ENCODE assay signal across 22 mouse cellular contexts in genomic region chr14:121093860-121094259, GRCm38 (mm10). TPM values are rescaled to one million over a fixed set of nuclear protein-coding genes. Genes with fewer than 3 reads are reported as not detected.
A peak's percentile ranks its signal among the peaks of the same experiment; 100 is the strongest.
DNase-seq lines count a peak whose midpoint lies in the region; ATAC-seq and TF ChIP-seq lines count a peak whose summit lies in the region.
"Had no signal": no experiment of that assay in that cellular context is flagged by ENCODE, and none has a peak within 500 bp of the region (broad histone marks: within the 10 kb centered on the region; RNA-seq: fewer than 3 reads in every experiment).

No protein-coding gene starts in this region.

- H3K9ac ChIP-seq in intestine, embryonic 16.5 days (ENCODE audit: low read depth, low read length): no peak overlapping the region
- no peak overlapping the region for H3K9ac ChIP-seq in intestine, postnatal 0 days (ENCODE audit: low read depth, low read length)
- H3K9ac ChIP-seq in liver, embryonic 13.5 days: no peak overlapping the region
- no peak overlapping the region for H3K9ac ChIP-seq in liver, postnatal 0 days (replicated peaks)
- H3K9ac ChIP-seq: embryonic facial prominence, embryonic 12.5 days; hindbrain, embryonic 14.5 days had no signal

- peak; percentile 41 for ATAC-seq in intestine, embryonic 16.5 days
- ATAC-seq in intestine, postnatal 0 days: no peak
- peak; percentile 45; the same call in 1 of the 2 replicates for ATAC-seq in liver, embryonic 13.5 days (ENCODE audit: low read depth)
- peak; percentile 78 for ATAC-seq in liver, postnatal 0 days
- no peak for ATAC-seq in erythroblast, adult 5-6 weeks (replicated peaks; ENCODE audit: low FRiP score, poor library complexity, severe bottlenecking)
- ATAC-seq: forebrain, embryonic 14.5 days; Patski had no signal

- WGBS in intestine, embryonic 16.5 days: 77% methylated on average over 6 of the region's 6 CpGs
- 70% methylated on average over 6 of the region's 6 CpGs for WGBS in intestine, postnatal 0 days
- 72% methylated on average over 6 of the region's 6 CpGs for whole genome bisulfite sequencing in embryonic facial prominence, embryonic 10.5 days
- WGBS in liver, embryonic 13.5 days (ENCODE audit: insufficient replicate concordance): 63% methylated on average over 6 of the region's 6 CpGs
- 62% methylated on average over 6 of the region's 6 CpGs for WGBS in liver, postnatal 0 days (ENCODE audit: insufficient replicate concordance)

- no peak overlapping the region for H3K4me2 ChIP-seq in intestine, embryonic 16.5 days (ENCODE audit: low read depth, low read length)
- H3K4me2 ChIP-seq in intestine, postnatal 0 days (replicated peaks; ENCODE audit: low read depth): no peak overlapping the region
- H3K4me2 ChIP-seq in liver, embryonic 13.5 days: no peak overlapping the region
- no peak overlapping the region for H3K4me2 ChIP-seq in liver, postnatal 0 days (ENCODE audit: low read depth, low read length)
- H3K4me2 ChIP-seq: embryonic facial prominence, embryonic 12.5 days; heart, embryonic 11.5 days; hindbrain, embryonic 14.5 days had no signal

- no peak overlapping the region for H3K4me3 ChIP-seq in intestine, embryonic 16.5 days (ENCODE audit: low read length)
- no peak overlapping the region for H3K4me3 ChIP-seq in intestine, postnatal 0 days (ENCODE audit: low read depth, low read length)
- H3K4me3 ChIP-seq in embryonic facial prominence, embryonic 10.5 days: no peak overlapping the region
- H3K4me3 ChIP-seq in liver, embryonic 13.5 days (replicated peaks): no peak overlapping the region
- no peak overlapping the region for H3K4me3 ChIP-seq in liver, postnatal 0 days (ENCODE audit: low read depth, low read length)
- H3K4me3 ChIP-seq: embryonic facial prominence, embryonic 12.5 days; gastrocnemius, adult 2 months; hindbrain, embryonic 10.5 days had no signal

- DNase-seq in embryonic facial prominence, embryonic 10.5 days (ENCODE audit: low spot score): no peak
- no peak for DNase-seq in liver, embryonic 13.5 days
- DNase-seq in liver, postnatal 0 days: no peak
- no peak for DNase-seq in cerebellum, postnatal 36 days
- DNase-seq in kidney, postnatal 14 days: no peak
- DNase-seq: adrenal gland, adult 2 months; adrenal gland, postnatal 25 days; cerebellum, adult 18-20 months; cerebellum, postnatal 10 days; embryo, embryonic 11 days; gastrocnemius, adult 2 months; heart, adult 18-20 months had no signal

- no peak overlapping the region for H3K27ac ChIP-seq in intestine, embryonic 16.5 days (ENCODE audit: low read length)
- H3K27ac ChIP-seq in intestine, postnatal 0 days (ENCODE audit: low read depth, low read length): no peak overlapping the region
- H3K27ac ChIP-seq in embryonic facial prominence, embryonic 10.5 days (replicated peaks): 0 out of 2 replicates have a peak overlapping the region, but pooled peaks have one; percentile 35
- no peak overlapping the region; the same call in 1 of the 2 replicates for H3K27ac ChIP-seq in liver, embryonic 13.5 days
- H3K27ac ChIP-seq in liver, postnatal 0 days (ENCODE audit: low read depth): peak overlapping the region; percentile 49; the same call in 1 of the 2 replicates
- H3K27ac ChIP-seq: embryonic facial prominence, embryonic 12.5 days; gastrocnemius, adult 2 months; hindbrain, embryonic 10.5 days; hindbrain, embryonic 14.5 days had no signal

- no peaks in the 10 kb centered on the region for H3K27me3 ChIP-seq in intestine, embryonic 16.5 days (replicated peaks; ENCODE audit: control insufficient read depth, insufficient read depth, low read length)
- no peaks in the 10 kb centered on the region for H3K27me3 ChIP-seq in intestine, postnatal 0 days (replicated peaks; ENCODE audit: control insufficient read depth, insufficient read depth, low read length)
- no peaks in the 10 kb centered on the region for H3K27me3 ChIP-seq in embryonic facial prominence, embryonic 10.5 days (replicated peaks; ENCODE audit: low read depth, poor library complexity, severe bottlenecking)
- H3K27me3 ChIP-seq in liver, embryonic 13.5 days: no peaks in the 10 kb centered on the region
- no peaks in the 10 kb centered on the region for H3K27me3 ChIP-seq in liver, postnatal 0 days (ENCODE audit: insufficient read depth, low read length)
- H3K27me3 ChIP-seq: CH12.LX; embryonic facial prominence, embryonic 12.5 days; Patski had no signal

- no peak for TF ChIP-seq CTCF in intestine, postnatal 0 days (IDR thresholded peaks at IDR 0.05; ENCODE audit: low read depth)
- TF ChIP-seq CTCF in liver, postnatal 0 days (IDR thresholded peaks at IDR 0.05; ENCODE audit: low read depth): no peak

- H3K4me1 ChIP-seq in intestine, embryonic 16.5 days (ENCODE audit: control insufficient read depth, insufficient read depth, low read length): peaks cover 19% of the 10 kb centered on the region
- H3K4me1 ChIP-seq in intestine, postnatal 0 days (replicated peaks; ENCODE audit: control insufficient read depth, insufficient read depth, low read length): peaks cover 7% of the 10 kb centered on the region; the same call in 1 of the 2 replicates
- H3K4me1 ChIP-seq in embryonic facial prominence, embryonic 10.5 days: peaks cover 56% of the 10 kb centered on the region
- peaks cover 20% of the 10 kb centered on the region for H3K4me1 ChIP-seq in liver, embryonic 13.5 days (replicated peaks)
- no peaks in the 10 kb centered on the region; the same call in 1 of the 2 replicates for H3K4me1 ChIP-seq in liver, postnatal 0 days (ENCODE audit: insufficient read depth)

- TF ChIP-seq EP300 in liver, postnatal 0 days (IDR thresholded peaks at IDR 0.05; ENCODE audit: low read depth): no peak

- H3K9me3 ChIP-seq in intestine, embryonic 16.5 days (ENCODE audit: control insufficient read depth, low read length): no peaks in the 10 kb centered on the region
- H3K9me3 ChIP-seq in intestine, postnatal 0 days (ENCODE audit: control insufficient read depth): no peaks in the 10 kb centered on the region
- H3K9me3 ChIP-seq in embryonic facial prominence, embryonic 10.5 days: peaks cover 5% of the 10 kb centered on the region; the same call in 1 of the 2 replicates
- H3K9me3 ChIP-seq in liver, embryonic 13.5 days (replicated peaks): no peaks in the 10 kb centered on the region
- no peaks in the 10 kb centered on the region for H3K9me3 ChIP-seq in liver, postnatal 0 days (ENCODE audit: low read length)

- no peaks in the 10 kb centered on the region; the same call in 1 of the 2 replicates for H3K36me3 ChIP-seq in intestine, embryonic 16.5 days (ENCODE audit: control insufficient read depth, insufficient read depth, low read length)
- H3K36me3 ChIP-seq in intestine, postnatal 0 days (ENCODE audit: control insufficient read depth, insufficient read depth): peaks cover 5% of the 10 kb centered on the region; the same call in 1 of the 2 replicates
- peaks cover 35% of the 10 kb centered on the region for H3K36me3 ChIP-seq in embryonic facial prominence, embryonic 10.5 days (replicated peaks)
- H3K36me3 ChIP-seq in liver, embryonic 13.5 days: peaks cover 9% of the 10 kb centered on the region
- no peaks in the 10 kb centered on the region for H3K36me3 ChIP-seq in liver, postnatal 0 days (replicated peaks; ENCODE audit: insufficient read depth, low read length)

RNA-seq across cellular contexts. Expression of gene Farp1, which starts 58.9 kb away (rescaled TPM):
- polyA plus RNA-seq in intestine, embryonic 16.5 days (2015; fragmentation: Nextera tagmentation; extraction: Ambion mirVana): 8.7 and 10.5 TPM in 2 replicates
- 4.9 and 5.3 TPM in 2 replicates for polyA plus RNA-seq in intestine, postnatal 0 days (2015; fragmentation: Nextera tagmentation; extraction: Ambion mirVana)
- 35.8 and 41.7 TPM in 2 replicates for polyA plus RNA-seq in embryonic facial prominence, embryonic 10.5 days (2016; fragmentation: Nextera tagmentation; extraction: Ambion mirVana)
- 3.4 and 4.0 TPM in 2 replicates for polyA plus RNA-seq in liver, embryonic 13.5 days (2015; fragmentation: Nextera tagmentation; extraction: Ambion mirVana)
- polyA plus RNA-seq in liver, postnatal 0 days (2015; fragmentation: Nextera tagmentation; extraction: Ambion mirVana): 2.0 and 2.3 TPM in 2 replicates
- 0.42 and 0.58 TPM in 2 replicates for total RNA-seq in erythroblast, adult 5-6 weeks (2015; ENCODE audit: low replicate concordance)
- 1.5 TPM in 1 of 2 replicates, not detected in the other for total RNA-seq in erythroblast, adult 5-6 weeks (2017; ENCODE audit: low replicate concordance)

Comparison
In these comparisons a context has a peak if more than half of its experiments do, and no peak if none do; other contexts are left out.
1. ATAC-seq: peak in intestine, embryonic 16.5 days (single experiment), liver, embryonic 13.5 days (single experiment) and liver, postnatal 0 days (single experiment); none in intestine, postnatal 0 days (single experiment) and erythroblast, adult 5-6 weeks (single experiment).
2. H3K27ac ChIP-seq: peak in embryonic facial prominence, embryonic 10.5 days (single experiment) and liver, postnatal 0 days (single experiment); none in intestine, embryonic 16.5 days (single experiment), intestine, postnatal 0 days (single experiment) and liver, embryonic 13.5 days (single experiment).